Mouse (Mus musculus) cerebellum, adult 2 months (tissue): ENCODE data around the gene Magoh.

Source experiments
- CTCF ChIP-seq: fragments of 200-500 bp; IDR thresholded peaks from 2 replicates; pipeline ENCODE4 v1.5.1; 2011; ENCODE audit warnings: low read depth, mild to moderate bottlenecking, control low read depth, low read length, moderate library complexity, borderline replicate concordance; ENCODE audit not compliant: insufficient read depth
- POLR2A ChIP-seq: fragments of 200-500 bp; IDR thresholded peaks from 2 replicates; pipeline ENCODE4 v1.6.1; 2011; ENCODE audit warnings: low read length, control low read depth, borderline replicate concordance; ENCODE audit not compliant: insufficient read depth

GRCm38 (mm10) chr4:107850091-107850490 is 29.5 kb upstream of the Magoh start:
- TF ChIP-seq CTCF (no peak), POLR2A (no peak)
